Mouse (Mus musculus) adrenal gland, postnatal 36 days (tissue): ENCODE results near the gene Pofut2. TPM values are rescaled to one million over a fixed set of nuclear protein-coding genes. Genes with fewer than 3 reads are reported as not detected.

ENCODE experiments used
- DNase-seq, 2 experiments: peaks; one replicate each; pipeline ENCODE4 v3.0.0; 2021; ENCODE audit warnings: mixed read lengths in 1 of 2
- total RNA-seq, 2 experiments: library from RNA; stranded (reverse); gene quantifications; 2 replicates each; pipeline ENCODE4 v1.2.3; 2021

Pofut2 gene
- total RNA-seq, 2 experiments from 2014 or later = 69.1 to 108 TPM

DNA sequence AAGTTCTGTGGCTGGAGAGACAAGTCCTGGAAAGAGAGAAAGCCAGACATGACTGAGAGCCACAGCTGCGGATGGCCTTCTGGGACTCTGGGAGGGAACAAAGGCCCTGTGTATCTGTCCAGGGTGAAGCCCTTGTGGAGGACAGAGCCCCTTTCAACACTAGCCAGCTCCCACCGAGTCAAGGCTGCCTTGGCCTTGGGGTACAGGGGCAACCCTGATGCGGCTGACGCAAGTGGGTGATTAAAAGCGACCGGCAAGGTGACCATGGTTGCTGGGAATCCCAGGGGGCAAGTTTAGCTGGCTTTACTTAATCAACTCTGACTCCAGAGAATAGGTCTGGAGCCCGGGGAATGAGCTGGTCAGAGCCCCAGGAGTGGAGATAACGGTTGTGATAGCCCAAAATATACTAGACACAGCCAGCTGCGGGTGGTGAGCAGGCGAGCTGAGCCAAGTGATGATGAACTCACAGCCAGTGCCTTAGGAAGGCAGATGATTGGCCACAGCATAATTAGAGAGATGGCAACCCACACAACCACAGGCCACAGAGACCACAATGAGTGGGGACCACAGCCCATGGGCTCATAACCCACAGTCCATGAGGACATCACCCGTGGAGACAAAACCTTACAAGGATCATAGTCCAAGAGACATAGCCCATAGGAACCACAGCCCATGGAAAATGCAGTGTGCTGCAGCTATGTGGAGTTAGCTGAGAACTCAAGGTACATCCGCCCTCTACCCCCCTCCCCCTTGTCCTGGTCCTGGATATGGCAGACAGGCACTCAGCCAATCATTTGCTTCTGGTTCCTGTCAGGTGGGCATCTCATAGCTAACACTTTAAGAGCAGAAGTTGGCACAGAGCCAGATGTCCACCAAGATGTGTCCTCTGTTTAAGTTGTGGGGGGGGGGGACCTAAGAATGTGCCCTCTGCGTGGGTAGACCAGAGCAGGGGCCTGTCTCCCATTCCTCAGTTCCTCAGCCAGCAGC is 29.1 kb upstream of the Pofut2 start:
- peak; percentile 73 to 85 for DNase-seq

GRCm38 (mm10) chr10:77231861-77232755 is 26.9 kb upstream of the Pofut2 start:
- DNase-seq = peak in 1 of 2 experiments; percentile 32

DNA sequence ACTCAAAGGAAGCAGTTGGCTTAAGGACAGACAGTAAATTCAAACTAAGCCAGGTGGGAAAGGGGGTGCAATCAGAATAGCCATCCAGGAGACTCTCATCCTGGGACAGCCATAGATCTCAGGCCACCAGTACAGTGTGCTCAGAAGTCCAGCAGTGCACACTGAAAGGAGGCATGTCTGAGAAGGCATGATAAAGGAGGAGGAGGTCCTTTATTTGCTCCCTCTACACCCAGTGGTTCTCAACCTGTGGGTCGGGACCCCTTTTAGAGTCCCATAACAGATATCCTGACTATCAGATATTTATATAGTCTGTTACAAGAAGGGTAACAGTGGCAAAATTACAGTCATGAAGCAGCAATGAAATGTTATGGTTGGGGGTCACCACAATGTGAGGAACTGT is 25.8 kb upstream of the Pofut2 start:
- DNase-seq = no peak

- DNase-seq = no peak
Measured at GRCm38 (mm10) chr10:77234991-77235616, 23.9 kb upstream of the Pofut2 start.

DNA sequence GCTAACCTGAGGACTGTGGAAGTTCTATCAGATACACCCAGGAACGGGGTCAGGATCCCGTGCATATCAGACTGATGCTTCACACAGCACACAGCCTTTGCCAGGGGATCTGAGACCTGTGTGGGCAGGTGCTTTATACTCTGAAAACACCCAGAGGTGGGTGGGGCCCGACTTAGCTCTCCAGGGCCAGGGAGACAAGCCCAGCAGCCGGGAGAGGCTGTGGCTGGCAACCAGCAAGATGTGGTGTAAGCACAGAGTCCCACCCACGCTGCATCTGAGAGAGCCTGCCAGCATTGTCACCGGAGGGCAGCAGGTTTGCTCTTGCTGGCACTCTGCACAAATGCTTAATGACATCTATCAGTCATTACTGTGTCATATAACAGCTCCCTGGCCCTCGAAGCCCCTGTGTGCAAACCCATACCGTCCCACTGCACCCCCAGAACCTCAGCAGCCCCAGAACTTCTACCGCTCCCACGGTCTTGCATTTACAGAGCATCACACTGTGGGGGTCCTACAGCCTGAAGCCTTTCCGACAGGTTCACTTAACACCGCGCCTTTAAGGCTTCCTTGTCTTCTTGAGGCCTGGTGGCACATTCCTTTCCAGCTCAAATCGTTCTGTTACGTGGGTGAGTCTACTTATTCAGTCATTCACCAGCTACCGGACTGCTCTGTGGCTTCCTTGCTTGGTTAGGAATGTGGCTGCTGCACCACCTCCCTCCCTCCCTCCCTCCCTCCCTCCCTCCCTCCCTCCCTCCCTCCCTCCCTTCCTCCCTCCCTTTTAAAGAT is 21.0 kb upstream of the Pofut2 start:
- DNase-seq = no peak

- no peak for DNase-seq
Measured at GRCm38 (mm10) chr10:77240764-77241163, 18.3 kb upstream of the Pofut2 start.

DNA sequence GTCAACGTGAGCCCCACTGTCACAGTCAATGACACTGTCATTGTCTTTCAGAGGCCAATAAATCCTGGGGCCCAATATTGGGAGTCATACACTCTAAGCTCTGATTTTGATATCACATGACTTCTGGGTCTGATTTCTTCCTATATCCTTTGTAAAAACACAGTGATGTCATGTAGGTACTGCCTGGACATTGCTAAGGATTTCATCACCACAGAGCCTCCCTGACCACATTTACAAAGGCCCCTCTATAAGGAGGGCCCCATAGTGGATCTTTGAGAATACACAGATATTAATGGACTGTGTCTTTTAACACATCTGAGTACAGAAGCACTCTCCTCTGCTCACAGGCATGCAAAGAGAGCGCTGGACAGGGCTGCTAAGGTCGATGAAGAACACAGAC is 16.6 kb upstream of the Pofut2 start:
- DNase-seq = no peak

DNA sequence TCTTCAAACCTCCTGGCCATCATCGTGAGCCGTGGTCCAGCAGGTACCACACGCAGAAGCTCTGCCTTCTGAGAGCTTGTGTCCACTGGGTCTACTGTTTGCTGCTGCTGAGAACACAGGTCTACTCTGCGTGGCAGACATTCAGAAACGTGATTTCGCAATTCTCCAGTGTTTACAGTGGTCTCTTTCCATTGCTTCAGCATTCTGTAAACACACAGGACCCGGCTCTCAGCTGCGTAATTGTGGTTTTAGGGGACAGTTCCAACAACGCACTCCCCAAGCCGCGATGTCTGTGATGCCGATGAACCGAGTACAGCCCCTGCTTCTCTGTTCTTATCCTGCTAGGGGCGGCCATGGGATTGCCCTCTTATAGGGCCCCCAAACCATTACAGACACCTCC is 16.1 kb upstream of the Pofut2 start:
- no peak for DNase-seq

GRCm38 (mm10) chr10:77243572-77244161 is 15.4 kb upstream of the Pofut2 start:
- no peak for DNase-seq

DNA sequence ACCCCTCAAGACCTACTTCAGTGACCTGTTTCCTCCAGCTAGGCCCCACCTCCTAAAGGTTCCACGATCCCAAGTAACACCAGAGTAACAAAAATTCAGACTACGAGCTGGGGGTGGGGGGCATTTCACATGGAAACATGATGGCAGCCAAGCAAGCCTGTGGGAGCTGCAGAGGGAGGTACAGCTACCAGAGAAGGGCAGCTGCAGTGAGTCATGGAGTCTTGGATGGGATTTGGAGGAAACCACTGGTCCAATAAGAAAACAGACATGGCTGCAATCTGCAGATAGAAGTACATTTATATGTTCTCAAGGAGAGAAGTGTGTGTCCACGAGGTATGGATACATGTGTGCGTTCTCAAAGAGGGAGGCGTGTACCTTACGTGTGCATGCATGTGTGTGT is 14.2 kb upstream of the Pofut2 start:
- DNase-seq = no peak

DNA sequence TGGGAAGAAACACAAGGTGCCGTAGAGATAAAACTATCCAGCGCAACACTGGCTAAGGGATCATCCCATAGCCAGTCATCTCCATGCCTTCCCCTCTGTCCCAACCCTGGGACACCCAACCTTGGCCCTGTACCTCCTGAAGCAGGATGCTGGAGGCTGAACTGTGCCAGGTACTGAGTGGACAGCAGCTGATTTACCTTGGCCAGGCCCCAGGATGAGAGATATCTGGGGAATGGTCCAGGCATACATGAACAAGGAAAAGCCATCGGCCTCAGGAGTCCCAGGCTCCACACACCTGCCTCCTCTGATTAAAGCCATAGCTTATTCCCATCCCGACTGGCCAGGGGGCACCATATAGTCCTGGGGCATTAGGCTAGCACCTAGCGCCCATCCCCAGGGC is 12.0 kb upstream of the Pofut2 start:
- DNase-seq = no peak

DNA sequence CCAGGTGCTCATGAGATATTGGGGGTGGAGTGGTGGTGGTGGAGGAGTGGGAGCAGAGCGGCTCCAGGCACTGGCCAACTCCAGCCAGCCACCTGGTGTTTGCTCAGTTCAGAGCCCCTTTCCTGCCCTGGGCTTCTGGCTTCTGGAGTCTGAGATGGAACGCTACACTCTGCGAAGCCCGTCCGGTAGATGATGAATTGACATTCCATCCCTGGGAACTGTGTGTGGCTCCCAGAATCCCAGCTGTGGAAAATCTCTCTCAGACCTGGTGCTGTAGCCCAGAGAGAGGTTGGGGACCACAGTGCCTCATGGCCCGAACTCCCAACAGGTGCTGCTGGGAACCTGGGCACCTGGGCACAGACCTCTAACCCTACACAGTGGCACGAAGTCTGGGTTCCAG is 11.3 kb upstream of the Pofut2 start:
- no peak for DNase-seq

GRCm38 (mm10) chr10:77251223-77251783 is 7.7 kb upstream of the Pofut2 start:
- DNase-seq = peak; percentile 84 to 85

GRCm38 (mm10) chr10:77251784-77252539 is 7.1 kb upstream of the Pofut2 start:
- DNase-seq = peak; percentile 84 to 86

DNA sequence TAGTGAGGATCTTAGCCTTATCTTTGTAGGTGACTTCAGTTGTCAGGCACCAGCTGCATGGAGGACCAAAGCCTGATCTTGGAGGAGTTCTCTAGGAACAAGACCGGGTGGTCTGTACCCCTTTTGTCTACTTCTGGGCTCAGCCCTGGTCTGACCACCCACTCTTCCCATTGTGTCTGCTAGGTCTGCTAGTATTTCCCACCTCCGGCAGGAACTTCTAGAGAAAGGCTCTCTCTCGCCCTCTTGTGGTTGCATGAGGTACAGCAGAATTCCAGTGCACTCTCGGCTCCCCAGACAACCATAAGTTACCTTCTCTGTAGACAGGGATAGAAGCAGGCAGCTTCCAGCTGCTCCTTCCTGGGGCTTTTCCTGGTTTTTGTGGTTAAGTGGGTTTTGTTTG is 6.2 kb upstream of the Pofut2 start:
- peak; percentile 82 to 87 for DNase-seq

- no peak for DNase-seq
Measured at GRCm38 (mm10) chr10:77255231-77255630, 3.8 kb upstream of the Pofut2 start.

GRCm38 (mm10) chr10:77255676-77256075 is 3.3 kb upstream of the Pofut2 start:
- no peak for DNase-seq

GRCm38 (mm10) chr10:77258041-77258590 is 902 bp upstream of the Pofut2 start:
- no peak for DNase-seq

GRCm38 (mm10) chr10:77260166-77260875 is 1.3 kb downstream of the Pofut2 start:
- DNase-seq = no peak
